Mouse (Mus musculus) kidney, postnatal 10 days (tissue): ENCODE measurements around the gene Hnrnpul1.

Experiments used
- DNase-seq: peaks from one replicate; pipeline ENCODE4 v3.0.0; 2021; ENCODE audit warnings: mixed read lengths

Gene Hnrnpul1

DNA sequence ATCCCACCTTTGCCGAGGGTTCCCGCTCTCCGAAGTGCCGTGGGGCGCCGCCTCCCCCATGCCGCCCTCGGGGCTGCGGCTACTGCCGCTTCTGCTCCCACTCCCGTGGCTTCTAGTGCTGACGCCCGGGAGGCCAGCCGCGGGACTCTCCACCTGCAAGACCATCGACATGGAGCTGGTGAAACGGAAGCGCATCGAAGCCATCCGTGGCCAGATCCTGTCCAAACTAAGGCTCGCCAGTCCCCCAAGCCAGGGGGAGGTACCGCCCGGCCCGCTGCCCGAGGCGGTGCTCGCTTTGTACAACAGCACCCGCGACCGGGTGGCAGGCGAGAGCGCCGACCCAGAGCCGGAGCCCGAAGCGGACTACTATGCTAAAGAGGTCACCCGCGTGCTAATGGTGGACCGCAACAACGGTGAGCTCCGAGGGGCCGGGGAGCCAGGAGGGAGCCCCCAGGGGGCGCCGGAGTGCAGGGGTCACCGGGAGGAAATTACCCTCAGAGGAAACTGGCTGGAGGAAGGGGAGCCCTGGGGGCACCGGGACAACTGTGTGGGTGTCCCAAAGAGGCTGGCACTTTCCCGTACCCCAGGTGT is 66.7 kb downstream of the Hnrnpul1 start:
- peak; percentile 80 for DNase-seq

- DNase-seq = peak; percentile 90
Measured at GRCm38 (mm10) chr7:25686680-25687531, 67.7 kb downstream of the Hnrnpul1 start, which contains the start of gene Tgfb1. Gene Tgfb1 (plus strand): TSS chr7:25687002.

- DNase-seq = no peak
Measured at GRCm38 (mm10) chr7:25685926-25686470, 68.6 kb downstream of the Hnrnpul1 start.

- DNase-seq = no peak
Measured at GRCm38 (mm10) chr7:25684659-25685058, 69.9 kb downstream of the Hnrnpul1 start.

DNA sequence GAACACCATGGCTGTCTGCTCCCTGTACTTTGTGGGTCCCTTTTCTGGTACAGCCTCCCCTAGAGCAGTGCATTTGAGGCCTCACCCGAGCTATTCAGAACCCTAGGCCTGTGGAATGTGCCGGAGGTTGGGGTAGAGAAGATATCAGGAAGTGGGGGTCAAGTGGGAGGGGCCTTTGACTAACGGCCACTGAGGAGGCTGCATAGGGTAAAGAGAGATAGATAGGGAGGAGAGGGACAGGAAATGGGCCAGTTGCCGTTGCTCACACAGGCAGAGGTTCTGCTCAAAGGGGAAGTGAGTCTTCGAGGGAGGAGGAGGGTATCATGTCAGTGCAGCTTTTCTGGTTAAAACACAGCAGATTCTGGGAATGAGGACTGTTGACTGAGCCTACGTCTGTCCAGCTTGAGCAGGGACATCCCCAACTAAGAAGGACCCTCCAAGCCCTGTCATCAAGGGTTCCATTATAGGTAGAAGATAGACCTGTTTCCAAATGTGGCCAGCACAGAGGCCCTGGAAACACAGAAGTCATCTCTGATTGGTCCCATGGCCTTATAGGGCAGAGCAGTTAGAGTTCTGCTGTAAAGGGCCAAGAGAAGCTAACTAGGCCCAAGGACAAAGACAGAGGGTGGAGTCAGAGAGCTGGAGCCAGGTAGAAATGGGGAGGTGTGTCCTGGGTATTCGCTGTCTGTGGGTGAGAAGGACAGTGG is 70.9 kb downstream of the Hnrnpul1 start:
- DNase-seq = peak; percentile 57

DNA sequence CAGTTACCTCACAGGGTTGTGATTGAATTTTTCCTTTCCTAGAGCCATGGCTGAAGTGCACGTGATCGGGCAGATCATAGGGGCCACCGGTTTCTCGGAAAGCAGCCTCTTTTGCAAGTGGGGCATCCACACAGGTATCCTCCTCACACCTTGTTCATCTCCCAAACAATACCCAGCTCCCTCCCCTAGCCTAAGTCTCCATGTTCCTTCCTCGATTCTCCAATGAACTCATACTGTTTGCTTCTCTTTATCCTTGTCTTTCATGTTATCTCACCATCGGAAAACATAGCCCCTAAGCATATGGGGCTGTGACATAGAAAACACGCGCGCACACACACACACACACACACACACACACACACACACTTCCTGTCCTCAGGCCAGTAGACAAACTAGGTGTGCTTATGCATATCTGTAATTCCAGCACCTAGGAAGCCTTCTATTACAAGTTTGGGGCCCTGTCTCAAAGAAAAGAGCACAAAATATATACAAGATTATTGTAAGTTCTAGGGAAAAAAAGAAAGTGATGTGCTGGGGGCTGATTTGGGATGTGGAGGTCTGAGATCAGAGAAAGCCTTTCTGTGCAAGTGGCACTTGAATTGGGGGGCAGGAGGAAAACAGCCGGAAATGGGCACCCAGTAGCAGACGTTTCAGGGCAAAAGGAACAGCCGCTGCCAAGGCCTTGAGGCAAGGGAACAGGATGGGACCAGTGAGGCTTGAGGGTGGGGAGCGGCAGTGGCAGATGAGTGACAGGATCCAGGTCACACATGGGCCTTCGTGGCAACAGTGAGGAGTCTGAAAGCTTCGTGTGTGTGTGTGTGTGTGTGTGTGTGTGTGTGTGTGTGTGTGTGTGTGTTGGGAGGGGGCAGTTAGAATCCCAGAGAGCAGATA is 73.0 kb downstream of the Hnrnpul1 start:
- DNase-seq = no peak

- peak; percentile 98 for DNase-seq
Measured at GRCm38 (mm10) chr7:25680514-25681258, 73.9 kb downstream of the Hnrnpul1 start, which contains the start of gene B9d2. Gene B9d2 (plus strand): TSS chr7:25680780.

DNA sequence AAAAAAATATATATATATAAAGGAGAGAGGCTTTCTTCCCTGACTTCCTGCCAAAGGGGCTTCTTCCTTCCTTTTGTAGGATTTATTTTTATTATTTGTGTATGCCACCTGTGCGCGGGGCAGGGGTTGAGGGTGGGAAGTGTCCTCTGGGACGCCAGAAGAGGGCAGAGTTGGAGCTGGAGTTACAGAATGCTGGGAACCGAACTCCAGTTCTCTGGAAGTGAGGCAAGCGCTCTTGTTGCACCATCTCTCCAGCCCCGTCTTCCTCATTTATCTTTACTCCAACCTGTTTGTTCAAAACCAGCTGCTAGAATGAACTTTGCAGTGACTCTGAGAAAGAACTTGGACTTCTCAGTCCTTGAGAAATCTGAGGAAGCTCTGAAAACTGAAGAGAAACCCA is 74.6 kb downstream of the Hnrnpul1 start:
- DNase-seq = peak; percentile 39

DNA sequence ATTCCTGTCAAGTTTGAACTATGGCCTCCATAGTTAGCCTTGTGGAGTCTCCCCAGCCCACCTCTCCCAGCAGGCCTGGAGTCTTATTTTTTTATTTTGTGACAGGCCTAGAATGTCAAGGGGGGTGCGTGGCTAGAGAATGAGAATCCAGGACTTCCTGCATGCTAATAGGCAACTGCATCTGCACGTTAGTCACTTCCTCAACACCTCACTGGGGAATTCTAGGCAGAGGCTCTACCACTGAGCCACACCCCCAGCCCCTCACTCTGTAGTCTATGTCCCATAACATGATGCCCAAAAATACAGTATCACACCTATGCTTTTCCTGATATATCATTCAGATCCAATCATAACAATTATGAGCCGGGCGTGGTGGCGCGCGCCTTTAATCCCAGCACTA is 77.5 kb downstream of the Hnrnpul1 start:
- no peak for DNase-seq

DNA sequence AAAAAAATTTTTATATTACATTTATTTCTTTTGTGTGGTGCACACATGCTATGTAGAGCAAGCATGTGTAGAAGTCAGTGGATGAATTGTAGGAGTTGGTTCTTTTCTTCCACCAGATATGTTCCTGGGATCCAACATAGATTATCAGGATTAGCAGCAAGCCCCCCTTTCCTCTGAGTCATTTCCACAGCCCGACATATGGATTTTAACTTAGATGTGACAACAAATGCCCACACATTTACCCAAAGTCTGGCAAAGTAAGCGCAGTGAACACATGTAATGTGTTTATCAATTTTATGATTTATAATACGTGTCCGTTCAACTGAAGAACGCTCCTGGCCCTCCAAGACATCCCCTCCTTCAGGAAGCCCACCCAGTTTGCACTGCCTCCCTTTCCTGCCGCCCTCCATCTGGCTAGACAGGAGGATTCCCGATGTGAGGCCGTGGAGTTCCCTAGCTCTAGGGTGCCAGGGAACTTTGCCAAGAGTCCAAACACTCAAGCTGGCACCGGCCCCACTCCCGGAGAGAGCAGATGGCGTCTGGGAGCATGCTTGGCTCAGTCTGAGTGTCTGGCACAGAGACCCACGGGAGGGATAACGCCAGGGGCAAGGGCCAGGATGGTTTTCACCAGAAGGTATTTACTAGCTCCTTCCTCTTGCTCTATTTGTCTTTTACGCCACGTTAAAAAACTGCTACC is 78.3 kb downstream of the Hnrnpul1 start:
- DNase-seq = peak; percentile 81

DNA sequence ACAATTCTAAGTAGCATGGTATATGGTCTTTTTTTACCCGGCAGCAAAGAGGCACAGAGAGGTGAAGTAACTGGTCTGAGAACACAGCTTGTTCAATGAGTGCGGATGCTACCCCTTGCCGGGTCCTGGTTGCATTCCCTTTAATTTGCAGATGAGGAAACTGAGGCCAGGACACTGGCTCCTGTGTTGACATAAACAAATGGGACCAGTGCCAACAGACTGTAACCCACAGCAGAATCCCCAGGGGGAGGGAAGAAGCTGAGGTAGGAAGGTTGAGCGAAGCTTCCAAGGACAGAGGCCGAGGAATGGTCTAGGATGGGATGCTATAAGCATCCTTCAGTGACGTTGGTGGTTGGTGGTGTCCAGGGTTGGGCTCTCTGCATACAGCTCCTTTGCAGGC is 79.2 kb downstream of the Hnrnpul1 start:
- DNase-seq = no peak

DNA sequence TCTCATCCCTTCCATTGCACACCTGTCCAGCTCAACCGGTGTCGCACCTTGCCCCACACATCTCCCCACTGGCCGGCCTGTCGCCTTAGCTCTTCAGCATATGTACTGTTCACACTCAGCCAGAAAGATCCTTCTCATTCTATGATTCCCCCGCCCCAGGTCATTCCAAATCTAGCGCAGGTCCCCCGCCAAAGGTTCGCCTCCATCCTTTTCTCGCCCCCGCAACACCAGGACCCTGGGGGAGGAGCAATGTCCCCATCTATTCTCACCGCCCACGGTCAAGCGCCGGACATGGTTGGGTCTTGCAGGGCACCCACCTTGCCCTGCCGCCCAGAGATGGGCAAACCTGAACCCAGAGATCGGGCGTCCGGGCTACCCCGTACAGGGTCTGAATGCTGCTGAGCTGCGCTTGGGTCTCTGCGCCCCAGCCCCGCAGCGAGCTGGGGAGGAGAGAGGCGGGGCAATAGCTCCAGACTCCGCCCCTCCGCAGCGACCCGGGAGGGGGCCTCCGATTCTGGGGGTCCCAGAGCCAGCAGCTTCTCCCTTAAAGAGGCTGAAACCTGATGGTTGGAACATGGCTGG is 79.7 kb downstream of the Hnrnpul1 start, which contains the start of gene Tmem91:
TSS of gene Tmem91 (minus strand) at position 448 of the 582 bp plus-strand sequence.
- no peak for DNase-seq

GRCm38 (mm10) chr7:25674297-25674696 is 80.3 kb downstream of the Hnrnpul1 start:
- no peak for DNase-seq

GRCm38 (mm10) chr7:25672442-25672841 is 82.1 kb downstream of the Hnrnpul1 start:
- DNase-seq = no peak

GRCm38 (mm10) chr7:25671686-25672085 is 82.9 kb downstream of the Hnrnpul1 start:
- DNase-seq = no peak
